Mouse (Mus musculus) adrenal gland, postnatal 25 days (tissue): ENCODE measurements around the gene Nat9. TPM values are rescaled to one million over a fixed set of nuclear protein-coding genes. Genes with fewer than 3 reads are reported as not detected.

Experiments used
- DNase-seq: peaks from one replicate; pipeline ENCODE4 v3.0.0; 2021; ENCODE audit warnings: mixed read lengths
- long read RNA-seq: library from polyadenylated mRNA; stranded (forward); transcript quantifications from one replicate; pipeline ENCODE4 v2.0.0, GENCODE M21; 2021
- total RNA-seq: library from RNA; stranded (reverse); gene quantifications from 2 replicates; pipeline ENCODE4 v1.2.3, GENCODE M21; 2021

Nat9 gene
- total RNA-seq = 37.3 and 38.1 TPM in 2 replicates
- long read RNA-seq, transcript Nat9-203 (7 exons, 1,204 nt) = major isoform, 21 of 37 reads
- long read RNA-seq, partial matches to known transcripts = 11 of 37 reads
- long read RNA-seq, other reads (novel, unspliced or antisense) = 2 of 37 reads

GRCm38 (mm10) chr11:115187693-115188092, at the start of gene Nat9:
Nat9 (minus strand) TSS chr11:115187859.
- peak; percentile 27 for DNase-seq

GRCm38 (mm10) chr11:115236570-115236969, 48.9 kb upstream of the Nat9 start:
- DNase-seq = no peak

GRCm38 (mm10) chr11:115234320-115235044, 46.8 kb upstream of the Nat9 start:
- DNase-seq = peak; percentile 75

- DNase-seq = no peak
Measured at GRCm38 (mm10) chr11:115233526-115234290, 46.0 kb upstream of the Nat9 start.

GRCm38 (mm10) chr11:115232889-115233288, 45.2 kb upstream of the Nat9 start:
- DNase-seq = no peak

GRCm38 (mm10) chr11:115231924-115232323, 44.3 kb upstream of the Nat9 start:
- no peak for DNase-seq

- DNase-seq = no peak
Measured at GRCm38 (mm10) chr11:115231168-115231915, 43.7 kb upstream of the Nat9 start.

- no peak for DNase-seq
Measured at GRCm38 (mm10) chr11:115229021-115229930, 41.6 kb upstream of the Nat9 start.

GRCm38 (mm10) chr11:115228430-115228829, 40.8 kb upstream of the Nat9 start:
- DNase-seq = no peak

GRCm38 (mm10) chr11:115227640-115228039, 40.0 kb upstream of the Nat9 start:
- DNase-seq = no peak

GRCm38 (mm10) chr11:115226811-115227491, 39.3 kb upstream of the Nat9 start:
- DNase-seq = no peak

GRCm38 (mm10) chr11:115225301-115225700, 37.6 kb upstream of the Nat9 start:
- DNase-seq = no peak

GRCm38 (mm10) chr11:115224889-115225288, 37.2 kb upstream of the Nat9 start:
- DNase-seq = peak; percentile 62

GRCm38 (mm10) chr11:115223877-115224276, 36.2 kb upstream of the Nat9 start:
- no peak for DNase-seq

GRCm38 (mm10) chr11:115223451-115223850, 35.8 kb upstream of the Nat9 start:
- DNase-seq = no peak

GRCm38 (mm10) chr11:115222570-115222969, 34.9 kb upstream of the Nat9 start:
- no peak for DNase-seq

- no peak for DNase-seq
Measured at GRCm38 (mm10) chr11:115222077-115222476, 34.4 kb upstream of the Nat9 start.

GRCm38 (mm10) chr11:115219685-115220084, 32.0 kb upstream of the Nat9 start:
- no peak for DNase-seq

- DNase-seq = no peak
Measured at GRCm38 (mm10) chr11:115219263-115219662, 31.6 kb upstream of the Nat9 start.

GRCm38 (mm10) chr11:115217439-115218410, 30.1 kb upstream of the Nat9 start:
- no peak for DNase-seq
